Mouse (Mus musculus) cerebellum, postnatal 10 days (tissue): Measurements from ENCODE around the gene Ivd.

Source experiments
- DNase-seq, 2 experiments: peaks; one replicate each; pipeline ENCODE4 v3.0.0; 2021; ENCODE audit warnings: mixed read lengths in 2 of 2

The Ivd gene

GRCm38 (mm10) chr2:118882840-118883679 is 21.3 kb downstream of the Ivd start:
- peak; percentile 91 to 93 for DNase-seq

- no peak for DNase-seq
Observed at GRCm38 (mm10) chr2:118887440-118887839, 25.7 kb downstream of the Ivd start.

- no peak for DNase-seq
Observed at GRCm38 (mm10) chr2:118887845-118888548, 26.2 kb downstream of the Ivd start.

GRCm38 (mm10) chr2:118891173-118891572 is 29.4 kb downstream of the Ivd start:
- DNase-seq = no peak

DNA sequence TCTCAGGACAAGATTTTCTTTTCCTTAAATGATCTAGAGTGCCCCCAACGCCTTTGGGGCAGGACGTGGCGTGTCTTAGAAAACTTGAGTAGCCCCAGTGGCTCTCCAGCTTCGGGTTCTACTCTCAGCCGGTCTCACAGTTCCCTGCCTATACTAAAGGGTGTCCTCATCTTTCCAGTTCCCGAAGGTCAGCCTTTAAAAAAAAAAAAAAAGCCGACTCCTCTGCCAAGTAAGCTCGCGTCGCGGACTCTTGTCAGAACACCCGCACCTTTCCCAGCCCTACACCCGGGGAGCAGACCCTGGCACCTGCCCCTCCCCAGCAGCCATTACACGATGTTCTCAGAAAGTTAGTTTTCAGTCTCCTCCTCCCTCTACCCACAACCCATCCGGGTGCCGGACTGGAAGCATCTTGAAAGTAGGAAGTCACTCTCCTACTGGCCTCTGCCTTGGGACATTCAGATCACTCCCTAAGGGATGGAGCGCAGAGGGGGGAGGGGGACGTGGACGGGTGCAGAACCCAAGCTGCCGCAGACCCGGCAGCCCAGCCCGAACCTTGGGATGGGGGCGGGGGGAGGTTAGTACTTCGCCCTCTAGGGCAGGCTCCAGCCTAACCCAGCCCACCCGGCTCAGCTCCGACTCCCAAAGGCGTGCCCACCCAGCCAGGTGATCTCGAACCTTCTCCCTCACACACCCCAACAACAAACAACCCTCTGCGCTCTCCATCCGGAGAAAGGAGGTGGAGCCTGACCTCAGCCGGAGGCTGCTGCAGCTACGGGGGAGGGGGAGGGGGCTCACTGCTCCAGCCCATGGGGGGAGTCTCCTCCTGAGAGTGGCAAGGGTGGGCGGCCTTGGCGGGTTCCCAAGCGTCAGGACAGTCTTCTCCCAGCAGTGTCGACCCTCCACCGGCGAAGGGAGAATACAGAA is 34.5 kb downstream of the Ivd start:
- peak; percentile 69 to 71 for DNase-seq

GRCm38 (mm10) chr2:118896914-118897291 is 35.1 kb downstream of the Ivd start:
- DNase-seq = peak; percentile 42 to 56

DNA sequence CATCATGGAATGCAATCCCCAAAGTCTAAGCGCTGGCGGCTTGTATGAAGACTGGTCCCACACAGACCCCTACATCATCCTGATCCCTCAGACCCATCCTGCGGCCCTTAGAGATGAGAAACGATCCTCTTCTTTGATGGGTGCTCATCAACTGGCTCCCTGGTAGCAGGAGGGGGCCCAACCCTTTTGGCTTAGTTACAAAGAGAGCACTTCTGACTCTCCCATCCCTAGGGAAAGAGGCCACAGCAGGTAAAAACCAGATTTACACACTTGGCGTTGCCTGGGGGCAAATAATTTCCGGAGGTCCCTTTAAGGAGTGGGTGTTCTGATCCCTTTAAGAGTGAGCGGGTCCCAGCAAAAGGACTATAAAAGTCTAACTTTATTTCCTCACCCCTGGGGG is 35.6 kb downstream of the Ivd start:
- peak; percentile 26 to 36 for DNase-seq

DNA sequence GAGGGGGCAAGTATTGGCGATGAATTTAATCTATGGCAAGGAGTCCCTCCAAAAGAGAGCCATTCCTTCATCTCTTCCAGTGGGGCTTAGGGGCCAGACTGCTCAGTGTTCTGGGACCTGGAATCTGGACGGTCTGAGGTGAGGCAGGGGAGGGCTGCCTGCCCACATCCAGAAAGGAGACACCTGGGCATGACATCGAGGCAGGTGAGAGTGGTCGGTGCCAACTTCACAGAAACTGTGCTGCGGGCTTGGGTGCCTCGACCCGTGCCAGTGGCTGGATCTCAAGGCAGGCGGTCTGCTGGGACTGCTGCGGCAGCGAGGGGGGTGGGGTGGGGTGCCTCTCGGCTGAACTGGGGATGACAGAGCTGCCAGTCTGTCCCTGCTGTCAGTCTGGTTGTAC is 36.1 kb downstream of the Ivd start:
- no peak for DNase-seq

GRCm38 (mm10) chr2:118898771-118899170 is 37.0 kb downstream of the Ivd start:
- DNase-seq = no peak

DNA sequence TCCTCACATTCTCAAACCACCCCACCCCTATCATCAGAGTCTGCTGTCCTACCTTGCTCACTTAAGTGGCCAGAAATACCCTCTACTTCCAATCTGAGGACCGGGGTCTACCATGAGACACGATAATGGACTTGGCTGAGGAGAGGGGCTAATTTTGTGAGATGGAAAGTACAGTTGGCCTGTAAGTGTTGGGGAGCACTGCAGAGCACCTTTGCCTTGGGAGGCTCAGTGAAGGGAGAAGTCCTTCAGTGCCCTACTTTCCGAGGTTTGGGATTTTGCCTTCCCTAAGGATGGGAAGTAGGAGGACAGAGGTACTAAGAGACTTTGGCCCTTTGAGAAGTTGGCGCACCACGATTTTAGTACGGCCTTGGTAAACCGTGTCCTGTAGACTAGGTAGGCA is 37.6 kb downstream of the Ivd start:
- no peak for DNase-seq

DNA sequence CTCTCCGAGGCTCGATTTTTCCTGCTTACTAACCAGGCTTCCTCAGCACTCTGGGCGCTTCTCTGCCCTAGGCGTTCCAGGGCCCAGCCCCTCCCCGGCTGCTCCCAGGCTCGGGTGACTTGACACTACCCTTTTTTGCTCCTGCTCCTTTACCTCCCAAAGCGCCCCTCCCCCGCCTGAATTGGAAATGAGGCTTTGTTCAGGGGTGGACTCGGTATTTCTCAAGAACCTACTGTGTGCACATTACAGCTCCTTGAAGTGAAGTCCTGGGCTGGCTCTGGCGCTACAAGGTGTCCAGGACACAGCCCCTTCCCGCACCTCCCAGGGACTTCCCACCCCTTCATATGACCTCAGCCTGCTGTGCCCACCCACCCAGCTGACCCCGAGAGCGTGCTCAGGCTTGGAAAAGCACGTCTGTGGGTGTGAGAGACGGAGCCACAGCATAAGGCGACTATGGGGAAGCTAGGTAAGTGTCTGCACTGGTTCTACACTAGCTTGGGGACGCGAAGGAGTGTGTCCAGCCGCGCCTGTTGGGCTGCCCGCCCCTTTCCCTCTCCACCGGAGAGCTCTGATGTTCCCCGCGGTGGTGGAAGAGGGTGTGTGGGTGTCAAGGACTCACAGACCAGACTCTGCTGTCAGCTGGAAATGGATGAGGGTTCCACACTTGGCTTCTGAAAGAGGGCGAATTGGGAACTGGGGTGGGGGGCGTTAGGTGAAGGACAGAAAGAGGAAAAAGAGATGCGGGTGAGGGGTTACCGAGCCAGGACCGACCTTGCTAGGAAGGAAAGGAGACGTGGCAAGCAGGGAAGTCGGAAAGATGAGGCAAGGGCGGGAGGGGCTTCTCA is 38.4 kb downstream of the Ivd start, which contains the start of gene Bahd1:
Gene Bahd1, plus strand, starts transcription at position 397 of the 845 bp plus-strand sequence.
- DNase-seq = peak; percentile 55 to 56

- DNase-seq = no peak
Observed at GRCm38 (mm10) chr2:118900826-118901140, 39.0 kb downstream of the Ivd start.

GRCm38 (mm10) chr2:118901175-118902031 is 39.6 kb downstream of the Ivd start:
- peak; percentile 99 for DNase-seq

DNA sequence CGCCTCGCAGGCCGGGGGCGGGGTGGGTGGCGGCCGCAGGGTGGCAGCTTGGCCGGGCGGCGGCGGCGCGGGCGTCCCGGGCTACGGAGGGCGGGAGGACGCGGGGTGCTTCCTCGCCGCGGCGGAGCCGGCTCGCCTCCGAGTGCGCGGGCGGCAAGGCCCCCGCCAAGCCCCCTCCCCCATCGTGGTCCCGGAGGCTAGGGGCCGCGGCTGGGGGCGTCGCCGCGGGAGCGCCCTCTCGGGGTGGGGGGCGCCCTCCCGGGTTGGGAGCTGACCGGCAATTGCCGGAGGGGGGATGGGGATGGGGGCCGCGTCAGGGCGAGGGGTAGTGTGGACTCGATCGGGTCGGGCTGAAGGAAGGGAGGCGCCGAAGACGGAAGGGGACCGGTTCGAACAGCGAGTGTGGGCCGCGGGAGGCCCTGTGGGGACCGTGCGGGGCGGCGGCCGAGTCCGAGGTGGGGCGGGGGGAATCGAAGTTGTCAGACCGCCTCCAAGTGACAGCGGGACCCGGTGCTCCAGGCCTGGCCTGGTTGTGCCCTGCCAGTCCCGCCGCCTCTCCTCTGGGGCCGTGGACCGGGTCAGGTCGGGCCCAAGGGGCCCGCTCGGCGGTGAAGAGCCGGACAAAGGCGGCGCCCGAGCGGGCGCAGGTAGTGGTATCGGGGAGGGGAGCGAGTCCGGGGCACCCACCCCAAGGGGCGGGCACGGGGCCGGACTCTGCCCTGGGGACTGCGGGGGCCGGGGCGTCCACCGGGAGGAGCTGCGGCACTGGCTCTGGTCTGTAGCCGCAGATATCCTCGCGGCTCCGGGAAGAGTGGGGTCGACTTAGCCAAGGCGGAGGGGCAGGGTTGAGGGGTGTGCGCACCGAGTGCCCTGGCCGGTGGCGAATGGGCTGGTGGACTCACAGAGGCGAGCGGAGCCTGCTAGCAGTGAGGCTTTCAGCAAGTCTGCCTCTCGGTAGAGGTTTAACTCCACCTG is 40.6 kb downstream of the Ivd start:
- peak; percentile 69 to 72 for DNase-seq

GRCm38 (mm10) chr2:118903333-118903741 is 41.6 kb downstream of the Ivd start:
- peak; percentile 72 to 76 for DNase-seq

DNA sequence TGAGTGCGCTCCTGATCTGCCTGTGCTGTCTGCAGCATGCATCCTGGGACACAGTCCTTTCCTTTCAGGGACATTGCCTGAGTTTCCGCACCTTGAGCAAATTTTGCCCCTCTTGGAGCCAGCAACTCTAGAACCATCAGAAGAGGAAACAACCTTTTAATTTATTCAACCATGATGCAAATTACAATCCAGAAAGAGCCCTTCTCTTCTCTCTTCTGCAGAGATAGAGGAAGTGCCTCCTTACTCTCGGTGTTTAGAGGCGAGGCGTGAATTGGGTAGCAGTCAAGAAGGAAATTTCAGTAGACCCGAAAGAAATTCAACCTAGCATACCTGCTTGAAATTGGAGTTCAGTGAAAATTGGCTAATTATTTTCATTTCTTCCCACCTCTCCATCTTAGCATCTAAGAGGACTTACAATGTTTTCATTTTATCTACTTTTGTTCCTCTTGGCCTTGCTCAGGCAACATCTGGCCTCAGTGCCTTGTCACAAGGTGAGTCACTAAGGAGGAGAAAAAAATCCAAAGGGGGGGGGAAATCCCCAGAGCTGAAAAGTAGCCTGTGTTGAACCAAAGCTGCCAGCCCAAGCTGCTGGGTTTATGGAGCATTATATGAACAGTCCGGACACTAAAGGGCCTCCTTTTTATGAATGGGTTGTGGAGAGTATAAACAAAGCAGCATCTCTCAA is 43.8 kb downstream of the Ivd start:
- no peak for DNase-seq

- DNase-seq = no peak
Observed at GRCm38 (mm10) chr2:118906118-118906492, 44.4 kb downstream of the Ivd start.

GRCm38 (mm10) chr2:118907781-118908180 is 46.0 kb downstream of the Ivd start:
- no peak for DNase-seq

- no peak for DNase-seq
Observed at GRCm38 (mm10) chr2:118909151-118909550, 47.4 kb downstream of the Ivd start.
